Mouse (Mus musculus) bone marrow, adult 2 months (tissue): ENCODE results near the gene Ino80b. TPM values are rescaled to one million over a fixed set of nuclear protein-coding genes. Genes with fewer than 3 reads are reported as not detected.

Source experiments
- H3K27ac ChIP-seq: fragments of 200-500 bp; 2 replicates; pipeline ENCODE4 v1.5.1; 2012; ENCODE audit warnings: low read depth, mild to moderate bottlenecking, control low read depth, inconsistent platforms, low read length; ENCODE audit not compliant: control insufficient read depth, poor library complexity, insufficient read depth
- H3K4me1 ChIP-seq: fragments of 200-500 bp; 2 replicates; pipeline ENCODE4 v1.6.1; 2011; ENCODE audit warnings: low read length; ENCODE audit not compliant: control insufficient read depth, insufficient read depth
- H3K4me3 ChIP-seq: fragments of 200-500 bp; replicated peaks from 2 replicates; pipeline ENCODE3; 2011; ENCODE audit warnings: mild to moderate bottlenecking, low read depth, low read length, control low read depth; ENCODE audit not compliant: control insufficient read depth
- CTCF ChIP-seq: fragments of 200-500 bp; IDR thresholded peaks from 2 replicates; pipeline ENCODE4 v1.5.1; 2011; ENCODE audit warnings: low read length, control low read depth; ENCODE audit not compliant: control insufficient read depth, insufficient read depth
- POLR2A ChIP-seq: fragments of 200-500 bp; IDR thresholded peaks from 2 replicates; pipeline ENCODE4 v1.6.1; 2011; ENCODE audit warnings: low read depth, mild to moderate bottlenecking, control low read depth, low read length, borderline replicate concordance; ENCODE audit not compliant: control insufficient read depth
- WGBS: fragments of 180-500 bp; shearing (Covaris S2); methylation state at CpG from one replicate; pipeline ENCODE4 v1.1.7; 2018; 5-methylcytosine and 5-hydroxymethylcytosine counted together
- polyA plus RNA-seq: library from polyadenylated mRNA; stranded (reverse); fragments of >200 nt; gene quantifications from 2 replicates; pipeline ENCODE4 v1.2.4, GENCODE M21; 2011; ENCODE audit warnings: low replicate concordance; ENCODE audit not compliant: missing spikeins, insufficient read depth, insufficient read length

Gene Ino80b
- polyA plus RNA-seq, 1 experiment = 16.6 TPM

DNA sequence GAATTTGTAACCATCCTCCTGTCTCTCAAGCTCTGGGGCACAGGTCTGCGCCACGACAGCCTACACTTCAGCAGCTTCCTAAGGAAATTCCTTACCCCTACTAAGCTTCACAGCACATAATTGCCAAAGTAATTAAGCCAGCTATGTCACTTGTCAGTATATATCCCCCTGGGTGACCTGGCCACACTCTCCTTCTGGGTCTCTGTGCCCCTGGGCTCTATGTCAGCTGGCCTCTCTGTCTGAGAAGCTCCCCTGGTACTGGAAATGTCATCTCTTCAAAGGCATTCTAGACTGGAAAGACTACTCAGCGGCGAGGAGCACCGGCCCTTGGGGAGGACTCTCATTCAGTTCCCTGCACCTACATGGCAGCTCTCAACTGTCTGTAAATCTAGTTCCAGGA lies 2.3 kb downstream of the Ino80b start:
- Histone ChIP-seq H3K27ac (no peak overlapping the region), H3K4me1 (peaks cover 3% of the 10 kb centered on the region; the same call in 1 of the 2 replicates), H3K4me3 (no peak overlapping the region)
- TF ChIP-seq POLR2A (no peak), CTCF (no peak)
- 98% methylated on average over 5 of the region's 5 CpGs for WGBS

DNA sequence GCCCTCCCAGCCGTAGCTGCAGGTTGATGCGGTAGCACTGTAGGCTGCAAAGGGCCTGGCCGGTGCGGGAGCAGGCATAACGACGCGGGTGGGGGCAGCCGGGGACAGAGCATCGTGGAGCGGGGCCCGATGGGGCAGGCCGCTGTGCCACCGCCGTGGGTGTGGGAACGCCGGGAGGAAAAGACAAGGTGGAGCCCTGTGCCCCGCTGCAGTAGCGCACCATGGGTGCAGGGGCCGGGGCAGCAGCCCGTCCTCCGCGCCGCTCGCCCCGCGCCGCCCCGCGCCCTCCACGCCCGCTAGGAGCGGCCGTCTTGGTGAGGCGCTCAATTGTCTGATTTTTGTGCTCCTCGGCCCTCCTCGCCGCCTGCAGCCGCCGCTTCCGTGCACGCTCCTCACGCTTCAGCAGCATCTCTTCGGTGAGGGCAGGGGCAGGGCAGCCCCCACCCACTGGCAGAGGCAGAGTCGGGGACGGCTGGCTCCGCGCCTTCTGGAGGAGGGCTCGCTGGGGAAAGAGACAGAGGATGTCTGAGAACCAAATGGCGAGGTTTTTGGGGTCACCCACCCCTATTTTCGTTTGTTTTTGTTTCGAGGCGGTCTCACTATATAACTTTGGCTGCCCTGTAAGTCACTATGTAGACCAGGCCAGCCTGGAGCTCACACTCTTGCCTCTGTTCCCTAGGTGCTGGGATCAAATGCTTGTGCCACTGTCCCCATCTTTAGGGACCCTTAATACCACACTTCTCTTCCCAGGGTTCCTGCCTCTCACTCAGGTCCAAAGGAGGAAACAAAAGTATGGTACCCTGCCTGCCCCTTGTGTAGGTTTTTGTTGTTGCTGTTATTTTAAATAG lies 3.1 kb downstream of the Ino80b start:
- TF ChIP-seq POLR2A (peak; percentile 10; the same call in 1 of the 2 replicates), CTCF (no peak)
- Histone ChIP-seq H3K27ac (peak overlapping the region; percentile 89), H3K4me3 (peak overlapping the region; percentile 62), H3K4me1 (peaks cover 3% of the 10 kb centered on the region; the same call in 1 of the 2 replicates)
- WGBS = 5% methylated on average over 52 of the region's 52 CpGs

DNA sequence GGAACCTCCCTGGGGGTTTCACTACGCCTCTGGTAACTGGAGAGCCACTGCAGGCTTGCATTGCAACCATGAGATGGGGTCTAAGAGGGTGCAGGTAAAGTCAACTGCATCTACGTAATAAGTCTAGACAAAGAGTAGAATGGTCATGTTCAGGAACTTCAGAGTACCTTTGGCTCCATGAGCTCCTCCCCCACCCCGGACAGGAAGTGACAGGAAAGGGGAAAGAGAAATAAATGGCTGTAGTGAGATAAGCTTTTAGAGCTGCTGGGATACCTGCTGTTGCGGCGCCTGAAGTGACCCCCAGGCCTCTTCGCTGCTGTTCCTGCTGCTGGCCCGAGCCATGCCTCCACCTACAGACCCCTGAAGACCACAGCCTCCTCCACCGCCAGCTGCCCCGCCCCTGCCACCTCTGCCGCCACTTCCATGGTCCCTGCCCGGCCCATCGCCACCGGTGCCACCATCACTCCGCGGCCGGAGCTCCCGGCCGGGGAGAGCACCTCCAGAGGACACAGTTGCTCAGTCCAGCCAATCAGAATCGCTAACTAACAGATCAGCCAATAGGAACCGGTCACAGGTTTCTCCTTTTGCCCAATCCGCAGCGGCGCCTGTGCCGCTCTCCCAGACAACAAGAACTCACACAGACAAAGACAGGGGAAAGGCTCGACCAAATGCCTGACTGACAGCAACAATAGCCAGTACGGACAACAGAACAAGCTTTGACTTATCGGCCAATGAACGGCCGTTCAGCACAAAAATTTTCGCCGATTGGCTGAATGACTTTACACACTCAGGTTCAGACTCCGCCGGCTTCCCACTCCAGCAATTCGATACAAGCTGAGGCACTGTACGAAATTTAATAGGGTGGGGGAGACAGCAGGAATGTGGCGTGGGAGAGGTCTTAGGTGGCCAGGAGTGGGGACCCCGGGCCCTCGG lies 4.0 kb downstream of the Ino80b start, which contains the start of gene Wbp1:
Wbp1 (minus strand) TSS at position 630 of the 933 bp plus-strand sequence.
- TF ChIP-seq CTCF (no peak), POLR2A (peak; percentile 96)
- peaks cover 3% of the 10 kb centered on the region; the same call in 1 of the 2 replicates for H3K4me1 ChIP-seq
- H3K27ac ChIP-seq = peak within 1 kb of the TSS; percentile 89
- peak within 1 kb of the TSS; percentile 80 for H3K4me3 ChIP-seq
- 1% methylated on average over 38 of the region's 38 CpGs for WGBS

- Histone ChIP-seq H3K4me1 (peaks cover 6% of the 10 kb centered on the region; the same call in 1 of the 2 replicates), H3K4me3 (peak overlapping the region; percentile 6), H3K27ac (no peak overlapping the region)
- no peak for TF ChIP-seq CTCF
- TF ChIP-seq POLR2A = no peak
- 21% methylated on average over 7 of the region's 7 CpGs for WGBS
Observed at GRCm38 (mm10) chr6:83119734-83120051, 5.5 kb downstream of the Ino80b start.

GRCm38 (mm10) chr6:83118825-83119733 lies 6.2 kb downstream of the Ino80b start:
- peaks cover 6% of the 10 kb centered on the region; the same call in 1 of the 2 replicates for H3K4me1 ChIP-seq
- no peak overlapping the region for H3K27ac ChIP-seq
- no peak for TF ChIP-seq POLR2A
- no peak for TF ChIP-seq CTCF
- no peak overlapping the region for H3K4me3 ChIP-seq
- WGBS = 32% methylated on average over 14 of the region's 14 CpGs

- Histone ChIP-seq H3K4me1 (peaks cover 6% of the 10 kb centered on the region; the same call in 1 of the 2 replicates), H3K27ac (no peak overlapping the region), H3K4me3 (no peak overlapping the region)
- no peak for TF ChIP-seq POLR2A
- TF ChIP-seq CTCF = no peak
- WGBS = 89% methylated on average over 11 of the region's 11 CpGs
Observed at GRCm38 (mm10) chr6:83118369-83118768, 6.9 kb downstream of the Ino80b start.

GRCm38 (mm10) chr6:83117616-83118015 lies 7.6 kb downstream of the Ino80b start:
- TF ChIP-seq CTCF (no peak), POLR2A (no peak)
- H3K27ac ChIP-seq = no peak overlapping the region
- H3K4me3 ChIP-seq = no peak overlapping the region
- H3K4me1 ChIP-seq = peaks cover 6% of the 10 kb centered on the region; the same call in 1 of the 2 replicates
- WGBS = 91% methylated on average over 13 of the region's 13 CpGs

- 79% methylated on average over 4 of the region's 4 CpGs for WGBS
Observed at GRCm38 (mm10) chr6:83117165-83117438, 8.1 kb downstream of the Ino80b start.

More at GRCm38 (mm10) chr6:83117165-83117438, 8.1 kb downstream of the Ino80b start:
- TF ChIP-seq POLR2A = no peak
- no peak for TF ChIP-seq CTCF
- peaks cover 6% of the 10 kb centered on the region; the same call in 1 of the 2 replicates for H3K4me1 ChIP-seq
- no peak overlapping the region for H3K4me3 ChIP-seq
- no peak overlapping the region for H3K27ac ChIP-seq
